Mouse (Mus musculus) forebrain, embryonic 14.5 days (tissue): Measurements from ENCODE around the gene Adamts15. TPM values are rescaled to one million over a fixed set of nuclear protein-coding genes. Genes with fewer than 3 reads are reported as not detected.

Experiments
- ATAC-seq: fragments of 200-750 bp; cut with Nextera tagmentation; 2 replicates; pipeline ENCODE4 v1.8.0; 2017; ENCODE audit warnings: mild to moderate bottlenecking, moderate library complexity
- DNase-seq: peaks from one replicate; pipeline ENCODE4 v3.0.0-alpha.2; 2015; ENCODE audit warnings: low spot score
- H3K27ac ChIP-seq: fragments of 300-500 bp; sonication (generic); 2 replicates; pipeline ENCODE4 v1.5.1; 2014; ENCODE audit warnings: low read depth, mild to moderate bottlenecking, control low read depth, low read length, moderate library complexity
- H3K27me3 ChIP-seq: fragments of 300-500 bp; sonication (generic); replicated peaks from 2 replicates; pipeline ENCODE4 v1.6.1; 2014; ENCODE audit warnings: low read length, control low read depth, mixed read lengths; ENCODE audit not compliant: control insufficient read depth, insufficient read depth
- H3K36me3 ChIP-seq: fragments of 300-500 bp; sonication (generic); 2 replicates; pipeline ENCODE4 v1.6.1; 2014; ENCODE audit warnings: low read length, control low read depth; ENCODE audit not compliant: control insufficient read depth, insufficient read depth
- H3K4me1 ChIP-seq: fragments of 300-500 bp; sonication (generic); 2 replicates; pipeline ENCODE4 v1.6.1; 2014; ENCODE audit warnings: antibody characterized with exemption, low read length, control low read depth; ENCODE audit not compliant: control insufficient read depth, insufficient read depth
- H3K4me2 ChIP-seq: fragments of 300-500 bp; sonication (generic); 2 replicates; pipeline ENCODE4 v1.6.1; 2014; ENCODE audit warnings: mild to moderate bottlenecking, control low read depth, low read length
- H3K4me3 ChIP-seq: fragments of 300-500 bp; sonication (generic); 2 replicates; pipeline ENCODE4 v1.5.1; 2014; ENCODE audit warnings: low read depth, low read length, control low read depth
- H3K9ac ChIP-seq: fragments of 300-500 bp; sonication (generic); 2 replicates; pipeline ENCODE4 v1.6.1; 2014; ENCODE audit warnings: mild to moderate bottlenecking, low read length, control low read depth, moderate library complexity
- H3K9me3 ChIP-seq: fragments of 300-500 bp; sonication (generic); replicated peaks from 2 replicates; pipeline ENCODE4 v1.6.1; 2016; ENCODE audit warnings: low read length, control low read depth, mixed read lengths; ENCODE audit not compliant: control insufficient read depth
- WGBS: fragments of 180-500 bp; shearing (Covaris S2); extraction: QIAGEN DNeasy Blood & Tissue Kit; methylation state at CpG from one replicate; pipeline ENCODE4 v1.1.7; 2014; 5-methylcytosine and 5-hydroxymethylcytosine counted together
- polyA plus RNA-seq: library from polyadenylated mRNA; unstranded; fragments of >200 nt; fragmentation: Nextera tagmentation; extraction: Ambion mirVana; gene quantifications from 2 replicates; pipeline ENCODE4 v1.2.1, GENCODE M21; 2014

The Adamts15 gene
- polyA plus RNA-seq, 1 experiment from 2014 or later, result 2.4 TPM

GRCm38 (mm10) chr9:30905861-30906260 lies 16.4 kb downstream of the Adamts15 start:
- Histone ChIP-seq H3K36me3 (no peaks in the 10 kb centered on the region), H3K27me3 (no peaks in the 10 kb centered on the region), H3K27ac (no peak overlapping the region), H3K9me3 (no peaks in the 10 kb centered on the region), H3K4me2 (no peak overlapping the region), H3K4me3 (no peak overlapping the region), H3K4me1 (no peaks in the 10 kb centered on the region), H3K9ac (no peak overlapping the region)
- WGBS, result 90% methylated on average over 10 of the region's 10 CpGs
- ATAC-seq, result no peak
- no peak for DNase-seq

GRCm38 (mm10) chr9:30903266-30903665 lies 19.0 kb downstream of the Adamts15 start:
- H3K4me2 ChIP-seq, result no peak overlapping the region
- no peak overlapping the region for H3K27ac ChIP-seq
- ATAC-seq (no peak), DNase-seq (no peak)
- H3K27me3 ChIP-seq, result no peaks in the 10 kb centered on the region
- WGBS, result 95% methylated on average over 5 of the region's 5 CpGs
- no peaks in the 10 kb centered on the region for H3K4me1 ChIP-seq
- no peaks in the 10 kb centered on the region for H3K9me3 ChIP-seq
- no peak overlapping the region for H3K4me3 ChIP-seq
- no peak overlapping the region for H3K9ac ChIP-seq
- no peaks in the 10 kb centered on the region for H3K36me3 ChIP-seq

- no peak overlapping the region for H3K4me3 ChIP-seq
- WGBS, result 98% methylated on average over 7 of the region's 7 CpGs
- no peaks in the 10 kb centered on the region for H3K36me3 ChIP-seq
- ATAC-seq, result no peak
- no peak for DNase-seq
- H3K9me3 ChIP-seq, result no peaks in the 10 kb centered on the region
- no peak overlapping the region for H3K9ac ChIP-seq
- no peaks in the 10 kb centered on the region for H3K4me1 ChIP-seq
- H3K4me2 ChIP-seq, result no peak overlapping the region
- no peak overlapping the region for H3K27ac ChIP-seq
- H3K27me3 ChIP-seq, result no peaks in the 10 kb centered on the region
Observed at GRCm38 (mm10) chr9:30902641-30903040, 19.6 kb downstream of the Adamts15 start.

GRCm38 (mm10) chr9:30902152-30902551 lies 20.1 kb downstream of the Adamts15 start:
- Histone ChIP-seq H3K27me3 (no peaks in the 10 kb centered on the region), H3K9ac (no peak overlapping the region), H3K9me3 (no peaks in the 10 kb centered on the region), H3K4me2 (no peak overlapping the region), H3K27ac (no peak overlapping the region), H3K4me1 (no peaks in the 10 kb centered on the region), H3K36me3 (no peaks in the 10 kb centered on the region), H3K4me3 (no peak overlapping the region)
- DNase-seq (no peak), ATAC-seq (no peak)
- 97% methylated on average over 19 of the region's 19 CpGs for WGBS

- Histone ChIP-seq H3K9ac (no peak overlapping the region), H3K4me2 (no peak overlapping the region), H3K27me3 (no peaks in the 10 kb centered on the region), H3K27ac (no peak overlapping the region), H3K4me3 (no peak overlapping the region), H3K36me3 (no peaks in the 10 kb centered on the region), H3K4me1 (no peaks in the 10 kb centered on the region), H3K9me3 (no peaks in the 10 kb centered on the region)
- DNase-seq (no peak), ATAC-seq (no peak)
- WGBS, result 98% methylated on average over 2 of the region's 2 CpGs
Observed at GRCm38 (mm10) chr9:30897169-30897568, 25.1 kb downstream of the Adamts15 start.

- 60% methylated on average over 5 of the region's 5 CpGs for WGBS
Observed at GRCm38 (mm10) chr9:30896752-30897151, 25.5 kb downstream of the Adamts15 start.

GRCm38 (mm10) chr9:30895618-30896017 lies 26.6 kb downstream of the Adamts15 start:
- H3K36me3 ChIP-seq, result no peaks in the 10 kb centered on the region
- WGBS, result 62% methylated on average over 3 of the region's 3 CpGs
- H3K4me3 ChIP-seq, result no peak overlapping the region
- H3K4me2 ChIP-seq, result no peak overlapping the region
- H3K9ac ChIP-seq, result no peak overlapping the region
- no peaks in the 10 kb centered on the region for H3K9me3 ChIP-seq
- H3K4me1 ChIP-seq, result no peaks in the 10 kb centered on the region
- ATAC-seq, result no peak
- no peaks in the 10 kb centered on the region for H3K27me3 ChIP-seq
- no peak overlapping the region for H3K27ac ChIP-seq
- peak; percentile 30 for DNase-seq

More at GRCm38 (mm10) chr9:30896752-30897151, 25.5 kb downstream of the Adamts15 start:
- Histone ChIP-seq H3K36me3 (no peaks in the 10 kb centered on the region), H3K27me3 (no peaks in the 10 kb centered on the region), H3K4me2 (no peak overlapping the region), H3K9me3 (no peaks in the 10 kb centered on the region), H3K9ac (no peak overlapping the region), H3K27ac (no peak overlapping the region), H3K4me3 (no peak overlapping the region), H3K4me1 (no peaks in the 10 kb centered on the region)
- DNase-seq (peak; percentile 65), ATAC-seq (no peak)

GRCm38 (mm10) chr9:30886276-30886675 lies 36.0 kb downstream of the Adamts15 start:
- Histone ChIP-seq H3K36me3 (no peaks in the 10 kb centered on the region), H3K4me3 (no peak overlapping the region), H3K9me3 (no peaks in the 10 kb centered on the region), H3K9ac (no peak overlapping the region), H3K4me1 (no peaks in the 10 kb centered on the region), H3K4me2 (no peak overlapping the region), H3K27me3 (no peaks in the 10 kb centered on the region), H3K27ac (no peak overlapping the region)
- ATAC-seq (no peak), DNase-seq (no peak)
- WGBS, result 88% methylated on average over 3 of the region's 3 CpGs

GRCm38 (mm10) chr9:30880553-30880952 lies 41.7 kb downstream of the Adamts15 start:
- no peaks in the 10 kb centered on the region for H3K36me3 ChIP-seq
- no peaks in the 10 kb centered on the region for H3K4me1 ChIP-seq
- H3K27ac ChIP-seq, result no peak overlapping the region
- DNase-seq (no peak), ATAC-seq (no peak)
- no peak overlapping the region for H3K4me2 ChIP-seq
- H3K9me3 ChIP-seq, result no peaks in the 10 kb centered on the region
- no peaks in the 10 kb centered on the region for H3K27me3 ChIP-seq
- H3K4me3 ChIP-seq, result no peak overlapping the region
- H3K9ac ChIP-seq, result no peak overlapping the region
- 92% methylated on average over 9 of the region's 9 CpGs for WGBS
